Mouse (Mus musculus) adipocyte (in vitro differentiated cells): ENCODE measurements around the gene 4921536K21Rik.
A peak's percentile ranks its signal among the peaks of the same experiment; 100 is the strongest.

Source experiments
- DNase-seq: peaks from one replicate; pipeline ENCODE4 v3.0.0-alpha.2; 2016; ENCODE audit warnings: low spot score

The 4921536K21Rik gene

GRCm38 (mm10) chr11:3911440-3911839, 16.5 kb upstream of the 4921536K21Rik start:
- peak; percentile 37 for DNase-seq

DNA sequence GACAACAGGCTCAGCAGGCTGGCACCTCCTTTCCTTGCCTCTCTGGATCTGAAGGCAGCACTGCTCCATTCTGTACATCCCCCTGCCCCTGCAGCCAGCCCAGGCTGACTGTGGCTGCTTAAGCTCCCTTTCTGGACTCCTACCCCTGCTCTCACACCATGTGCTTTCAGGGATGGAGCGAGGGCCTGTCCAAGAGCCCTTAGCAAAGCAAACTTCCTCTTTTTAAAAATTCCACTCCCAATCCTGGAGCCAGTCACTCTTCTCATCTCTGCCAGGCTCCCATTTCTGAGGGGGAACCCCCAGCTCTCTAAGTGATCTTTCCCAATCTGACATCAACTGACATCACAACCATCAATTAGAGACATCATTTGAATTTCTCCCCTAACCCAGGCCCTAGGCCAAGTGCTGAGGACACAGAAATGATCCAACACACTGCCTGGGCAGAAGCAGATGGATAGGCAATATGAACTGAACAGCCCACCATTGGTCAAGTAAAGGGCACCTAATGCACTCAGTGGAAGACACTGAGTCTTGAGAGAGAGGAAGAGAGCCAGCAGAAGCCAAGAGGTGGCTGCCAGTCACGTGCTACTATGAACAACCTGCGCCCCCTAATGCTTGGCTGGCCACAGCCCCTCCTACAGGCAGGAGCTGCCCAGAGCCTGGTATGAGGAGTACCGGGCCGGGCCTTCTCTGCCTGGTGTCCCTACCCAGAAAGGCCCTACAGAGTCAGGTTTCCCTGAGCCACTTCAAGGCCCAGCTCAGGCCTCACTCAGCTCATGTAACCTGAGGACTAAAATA, 15.8 kb upstream of the 4921536K21Rik start:
- peak; percentile 40 for DNase-seq

- DNase-seq = no peak
These were observed 14.3 kb upstream of the 4921536K21Rik start for GRCm38 (mm10) chr11:3909236-3909635.

- no peak for DNase-seq
These were observed 10.5 kb upstream of the 4921536K21Rik start for GRCm38 (mm10) chr11:3905446-3905845.

- DNase-seq = no peak
These were observed 9.8 kb upstream of the 4921536K21Rik start for GRCm38 (mm10) chr11:3904673-3905072.

GRCm38 (mm10) chr11:3903046-3903445, 8.1 kb upstream of the 4921536K21Rik start:
- DNase-seq = peak; percentile 100

GRCm38 (mm10) chr11:3902516-3902915, 7.6 kb upstream of the 4921536K21Rik start:
- peak; percentile 33 for DNase-seq

DNA sequence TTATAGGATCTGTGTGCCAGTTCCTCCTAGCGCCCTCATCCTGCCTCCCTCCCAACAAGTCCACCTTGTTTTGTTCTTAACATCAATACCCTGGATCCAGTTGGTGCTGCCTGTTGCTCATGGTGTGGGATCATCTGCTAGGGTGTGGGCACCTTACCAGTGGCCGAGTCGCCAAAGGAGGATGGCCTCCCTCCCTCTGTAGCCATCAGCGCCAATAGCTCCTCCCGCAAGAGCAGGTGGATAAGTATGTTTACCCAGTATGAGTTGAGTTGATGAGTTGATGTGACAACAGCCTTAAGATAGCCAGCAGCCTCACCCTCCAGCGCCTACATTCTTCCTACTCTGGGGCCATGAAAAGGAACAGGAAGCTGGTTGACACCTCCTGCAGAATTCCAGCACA, 5.4 kb upstream of the 4921536K21Rik start:
- DNase-seq = no peak

DNA sequence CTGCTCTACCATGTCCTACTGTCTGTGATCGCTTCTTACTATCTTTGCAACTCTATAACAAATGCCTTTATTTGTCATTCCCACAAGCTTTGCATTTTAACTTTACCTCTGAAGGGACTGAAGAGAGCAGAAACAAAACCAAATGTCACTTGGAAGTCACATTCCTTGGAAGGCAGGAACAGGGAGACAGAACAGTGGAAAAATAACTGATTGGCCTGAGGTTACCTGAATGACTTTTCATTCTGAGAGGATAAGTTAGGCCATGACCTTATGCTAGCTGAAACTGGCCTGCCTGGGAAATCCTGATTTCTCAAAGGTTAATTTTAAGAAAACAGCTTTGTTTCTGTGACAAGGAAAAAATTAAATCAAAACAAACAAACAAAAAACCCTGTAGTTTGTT, 1.0 kb upstream of the 4921536K21Rik start:
- peak; percentile 32 for DNase-seq

DNA sequence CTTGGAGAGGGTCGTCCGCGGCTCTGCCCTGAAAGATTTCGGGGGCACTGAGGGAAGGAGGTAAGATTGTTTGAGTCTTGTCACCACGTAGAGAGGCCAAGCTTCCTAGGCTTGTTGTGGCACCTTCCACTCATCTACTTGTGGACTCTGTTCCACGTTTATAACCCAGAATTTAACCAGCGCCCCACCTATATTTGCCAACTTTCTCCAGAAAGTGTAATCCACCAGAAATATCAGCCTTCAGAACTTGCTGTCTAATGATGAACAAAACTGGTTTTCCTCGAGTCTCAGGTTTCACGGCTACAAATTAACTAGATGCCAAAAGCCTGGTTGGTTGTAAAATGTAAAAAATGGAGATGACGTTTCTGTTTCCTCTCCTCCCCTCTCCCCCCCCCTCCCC, 560 bp upstream of the 4921536K21Rik start:
- DNase-seq = peak; percentile 47

DNA sequence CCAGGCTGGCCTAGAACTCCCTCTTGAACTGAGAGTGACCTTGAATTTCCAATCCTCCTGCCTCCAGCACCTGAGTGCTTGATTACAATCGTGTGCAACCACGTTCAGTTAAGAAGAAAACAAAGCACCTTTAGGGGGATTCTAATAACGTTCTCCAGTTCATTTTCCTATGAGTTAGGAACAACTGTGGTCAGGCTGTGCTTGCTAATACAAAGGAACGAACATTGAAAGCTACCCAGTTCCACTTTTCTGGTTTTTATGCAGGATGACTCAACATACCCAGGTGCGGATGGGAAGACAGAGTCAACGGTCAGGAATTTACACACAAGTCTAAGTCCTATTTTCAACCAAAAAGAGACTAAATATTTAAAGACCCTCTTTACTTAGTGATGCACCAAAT, 928 bp downstream of the 4921536K21Rik start:
- no peak for DNase-seq

GRCm38 (mm10) chr11:3887331-3887730, 7.6 kb downstream of the 4921536K21Rik start:
- no peak for DNase-seq

- no peak for DNase-seq
These were observed 11.2 kb downstream of the 4921536K21Rik start for GRCm38 (mm10) chr11:3883711-3884110.

GRCm38 (mm10) chr11:3879836-3880235, 15.1 kb downstream of the 4921536K21Rik start:
- peak; percentile 85 for DNase-seq

DNA sequence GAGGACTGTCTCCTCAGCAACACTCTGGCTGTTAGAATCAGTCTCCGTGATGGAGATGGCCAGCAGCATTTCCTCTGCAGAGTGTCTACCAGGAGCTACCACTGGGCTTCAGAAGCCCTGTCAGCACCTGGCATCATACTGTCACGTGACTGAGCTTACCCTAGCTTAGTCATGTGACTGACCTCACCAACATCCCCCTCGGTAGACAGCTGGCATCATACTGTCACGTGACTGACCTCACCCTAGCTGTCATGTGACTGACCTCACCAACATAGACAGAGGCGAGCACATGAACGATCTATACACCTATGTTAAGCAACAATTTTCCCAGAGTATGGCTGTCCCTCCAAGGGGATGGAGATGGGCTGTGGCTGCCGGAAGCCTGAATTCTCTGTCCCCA, 16.2 kb downstream of the 4921536K21Rik start:
- DNase-seq = no peak

GRCm38 (mm10) chr11:3876419-3876818, 18.5 kb downstream of the 4921536K21Rik start:
- no peak for DNase-seq

DNA sequence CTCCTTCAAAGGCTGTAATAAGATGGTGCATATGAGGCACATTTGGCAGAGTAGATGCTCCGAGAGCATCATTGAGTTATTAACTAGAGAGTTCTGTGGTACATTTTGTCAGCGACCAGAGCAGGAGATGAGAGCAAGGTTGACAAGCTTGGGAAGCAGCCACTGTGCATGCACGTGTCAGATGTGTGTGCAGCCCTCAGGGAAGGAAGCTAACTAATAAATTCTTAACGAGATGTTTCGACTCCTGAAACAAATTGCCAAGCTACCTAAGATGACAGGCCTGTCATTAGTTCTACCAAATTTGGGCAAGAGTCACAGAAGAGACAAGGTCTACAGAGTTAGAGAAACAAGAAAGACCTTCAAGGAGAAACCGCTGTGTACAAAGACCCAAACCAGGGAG, 30.6 kb downstream of the 4921536K21Rik start:
- DNase-seq = no peak

- DNase-seq = no peak
These were observed 31.3 kb downstream of the 4921536K21Rik start, which contains the start of gene Osbp2 for GRCm38 (mm10) chr11:3863454-3864112. Gene Osbp2 (minus strand): TSS chr11:3863903.

- DNase-seq = no peak
These were observed 32.0 kb downstream of the 4921536K21Rik start for GRCm38 (mm10) chr11:3862661-3863453.

DNA sequence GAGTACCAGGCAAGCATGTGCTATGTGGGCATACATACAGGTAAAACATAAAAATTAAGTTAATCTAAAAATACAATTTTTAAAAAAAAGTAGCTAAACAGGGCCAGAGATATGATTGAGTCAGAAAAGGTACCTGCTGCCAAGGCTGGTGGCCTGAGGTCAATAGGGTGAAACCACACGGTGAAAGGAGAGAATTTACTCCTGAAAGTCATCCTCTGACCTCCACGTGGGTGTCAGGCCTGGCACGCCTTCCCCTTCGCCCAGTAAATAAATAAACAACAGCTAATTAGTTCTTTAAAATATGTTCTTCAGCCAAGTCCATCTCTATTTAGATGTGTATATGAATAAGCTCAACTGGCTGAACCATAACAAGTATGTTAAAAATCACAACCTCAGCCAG, 34.5 kb downstream of the 4921536K21Rik start:
- no peak for DNase-seq

GRCm38 (mm10) chr11:3859778-3860177, 35.1 kb downstream of the 4921536K21Rik start:
- DNase-seq = no peak

GRCm38 (mm10) chr11:3857902-3858301, 37.0 kb downstream of the 4921536K21Rik start:
- DNase-seq = no peak

DNA sequence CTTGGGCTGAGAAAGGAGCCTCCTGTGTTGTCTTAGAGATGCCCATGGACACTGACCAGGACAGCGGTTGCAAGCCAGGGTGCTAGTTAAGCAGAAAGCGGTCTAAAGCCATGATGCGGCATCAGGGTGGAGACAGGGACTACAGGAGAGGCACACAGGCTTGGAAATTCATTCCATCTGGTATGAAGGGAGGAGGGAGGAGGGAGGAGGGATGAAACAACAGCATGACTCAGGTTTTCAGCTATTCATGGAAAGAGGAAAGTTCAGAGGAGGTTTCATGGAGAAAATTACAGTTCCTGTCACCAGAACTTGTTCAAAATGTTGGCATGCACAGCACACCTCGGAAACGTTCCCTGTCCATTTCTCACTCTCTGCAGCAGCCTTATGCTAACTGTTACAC, 39.1 kb downstream of the 4921536K21Rik start:
- no peak for DNase-seq
